Mouse (Mus musculus): ENCODE data around the gene Chchd10. TPM values are rescaled to one million over a fixed set of nuclear protein-coding genes. Genes with fewer than 3 reads are reported as not detected.
A peak's percentile ranks its signal among the peaks of the same experiment; 100 is the strongest.

Gene Chchd10
- total and polyA plus RNA-seq, 2 experiments from 2014 or later: 1,293 to 1,749 TPM

DNA sequence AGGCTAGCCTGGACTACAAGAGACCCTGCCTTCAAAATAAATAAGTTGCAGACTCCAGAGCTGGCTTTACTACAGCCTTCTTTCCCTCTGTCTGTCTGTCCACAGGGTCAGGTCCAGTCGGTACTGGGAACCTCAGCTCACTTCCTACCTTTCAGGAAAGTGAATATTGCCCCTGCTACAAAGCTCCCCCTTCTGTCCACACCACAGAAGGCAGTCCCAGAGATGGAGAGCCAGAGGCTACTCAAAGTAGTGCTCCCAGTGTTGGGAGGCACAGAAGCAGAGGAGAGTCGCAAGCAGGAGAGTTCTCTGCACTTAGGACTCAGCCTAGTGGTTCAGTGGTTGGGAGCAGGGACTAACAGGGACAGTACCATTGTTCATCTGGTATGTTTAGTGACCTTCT is 8.6 kb upstream of the Chchd10 start:
- Histone ChIP-seq H3K4me1 (ENCODE audit: control insufficient read depth, insufficient read depth) (peaks cover 14% of the 10 kb centered on the region), H3K9ac (replicated peaks; ENCODE audit: low read depth, low read length) (no peak overlapping the region), H3K4me3 (ENCODE audit: low read depth, low read length) (no peak overlapping the region), H3K36me3 (replicated peaks; ENCODE audit: control insufficient read depth, insufficient read depth, low read length) (peaks cover 28% of the 10 kb centered on the region), H3K9me3 (replicated peaks; ENCODE audit: control insufficient read depth, low read length) (no peaks in the 10 kb centered on the region), H3K27ac (ENCODE audit: low read depth) (no peak overlapping the region), H3K4me2 (ENCODE audit: low read depth, low read length) (no peak overlapping the region), H3K27me3 (ENCODE audit: control insufficient read depth, insufficient read depth, low read length) (no peaks in the 10 kb centered on the region)
- 64% methylated on average over 2 of the region's 2 CpGs for WGBS
- DNase-seq (ENCODE audit: low spot score): no peak
- ATAC-seq (ENCODE audit: insufficient read depth, low read depth): no peak
- TF ChIP-seq EP300 (IDR thresholded peaks at IDR 0.05; ENCODE audit: low read depth): no peak
- no peak for TF ChIP-seq CTCF (IDR thresholded peaks at IDR 0.05; ENCODE audit: low read depth)

DNA sequence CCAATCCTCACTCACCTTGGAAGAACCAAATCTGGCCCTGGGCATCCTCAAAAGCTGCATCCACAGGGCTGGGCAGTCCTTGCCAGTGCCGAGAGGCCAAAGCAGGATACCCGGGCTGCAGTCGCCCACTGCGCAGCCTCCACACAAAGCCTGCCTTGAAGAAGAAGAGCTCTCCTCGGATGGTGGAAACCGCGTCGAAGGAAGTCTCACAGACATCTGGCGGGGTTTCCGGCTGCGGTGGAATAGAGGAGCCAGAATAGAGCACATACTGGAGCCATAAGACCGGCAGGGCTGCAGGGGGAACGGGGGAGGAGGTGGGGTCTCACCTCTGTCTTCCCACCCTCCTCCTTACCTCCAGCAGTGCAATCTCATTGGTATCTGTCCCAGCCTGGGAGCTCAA is 6.5 kb upstream of the Chchd10 start:
- no peak for DNase-seq (ENCODE audit: low spot score)
- TF ChIP-seq EP300 (IDR thresholded peaks at IDR 0.05; ENCODE audit: low read depth) (no peak), CTCF (IDR thresholded peaks at IDR 0.05; ENCODE audit: low read depth) (no peak)
- H3K27ac ChIP-seq (ENCODE audit: low read depth): no peak overlapping the region
- H3K27me3 ChIP-seq (ENCODE audit: control insufficient read depth, insufficient read depth, low read length): no peaks in the 10 kb centered on the region; the same call in 1 of the 2 replicates
- 68% methylated on average over 13 of the region's 13 CpGs for WGBS
- H3K4me2 ChIP-seq (ENCODE audit: low read depth, low read length): no peak overlapping the region
- peaks cover 28% of the 10 kb centered on the region for H3K36me3 ChIP-seq (replicated peaks; ENCODE audit: control insufficient read depth, insufficient read depth, low read length)
- no peaks in the 10 kb centered on the region for H3K9me3 ChIP-seq (replicated peaks; ENCODE audit: control insufficient read depth, low read length)
- no peak overlapping the region for H3K9ac ChIP-seq (replicated peaks; ENCODE audit: low read depth, low read length)
- H3K4me3 ChIP-seq (ENCODE audit: low read depth, low read length): no peak overlapping the region
- ATAC-seq (ENCODE audit: insufficient read depth, low read depth): no peak
- peaks cover 19% of the 10 kb centered on the region for H3K4me1 ChIP-seq (ENCODE audit: control insufficient read depth, insufficient read depth)

GRCm38 (mm10) chr10:75930304-75930703 is 2.6 kb upstream of the Chchd10 start:
- Histone ChIP-seq H3K27me3 (ENCODE audit: control insufficient read depth, insufficient read depth, low read length) (no peaks in the 10 kb centered on the region; the same call in 1 of the 2 replicates), H3K9me3 (replicated peaks; ENCODE audit: control insufficient read depth, low read length) (no peaks in the 10 kb centered on the region), H3K27ac (ENCODE audit: low read depth) (no peak overlapping the region), H3K36me3 (replicated peaks; ENCODE audit: control insufficient read depth, insufficient read depth, low read length) (peaks cover 25% of the 10 kb centered on the region), H3K4me3 (ENCODE audit: low read depth, low read length) (no peak overlapping the region), H3K4me2 (ENCODE audit: low read depth, low read length) (peak overlapping the region; percentile 8; the same call in 1 of the 2 replicates), H3K9ac (replicated peaks; ENCODE audit: low read depth, low read length) (no peak overlapping the region), H3K4me1 (ENCODE audit: control insufficient read depth, insufficient read depth) (peaks cover 28% of the 10 kb centered on the region)
- ATAC-seq (ENCODE audit: insufficient read depth, low read depth): no peak
- 21% methylated on average over 6 of the region's 6 CpGs for WGBS
- TF ChIP-seq CTCF (IDR thresholded peaks at IDR 0.05; ENCODE audit: low read depth) (no peak), EP300 (IDR thresholded peaks at IDR 0.05; ENCODE audit: low read depth) (no peak)
- peak; percentile 27 for DNase-seq (ENCODE audit: low spot score)

DNA sequence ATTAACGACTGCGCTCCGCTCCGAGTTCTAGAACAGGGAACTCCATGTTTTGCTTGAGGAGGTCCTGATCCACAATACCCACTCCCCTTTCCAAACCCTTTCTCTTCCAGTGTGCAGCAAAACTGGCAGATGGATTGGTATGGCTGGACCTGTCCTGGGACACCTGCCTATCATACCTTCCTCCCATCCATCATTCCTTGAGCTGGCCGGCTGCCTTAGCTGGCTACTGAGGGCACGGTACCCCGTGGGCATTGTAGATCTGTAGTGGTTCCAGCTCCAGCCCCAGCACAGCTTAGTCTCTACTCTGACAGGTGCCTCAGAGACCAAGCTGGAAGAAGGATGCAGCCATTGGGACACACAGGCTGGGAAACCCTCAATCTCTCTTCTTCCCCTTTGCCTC is 1.6 kb upstream of the Chchd10 start:
- DNase-seq (ENCODE audit: low spot score): no peak
- Histone ChIP-seq H3K9me3 (replicated peaks; ENCODE audit: control insufficient read depth, low read length) (no peaks in the 10 kb centered on the region), H3K27me3 (ENCODE audit: control insufficient read depth, insufficient read depth, low read length) (no peaks in the 10 kb centered on the region; the same call in 1 of the 2 replicates), H3K4me3 (ENCODE audit: low read depth, low read length) (peak overlapping the region; percentile 60; the same call in 1 of the 2 replicates), H3K9ac (replicated peaks; ENCODE audit: low read depth, low read length) (no peak overlapping the region), H3K36me3 (replicated peaks; ENCODE audit: control insufficient read depth, insufficient read depth, low read length) (peaks cover 17% of the 10 kb centered on the region; the same call in 1 of the 2 replicates), H3K4me1 (ENCODE audit: control insufficient read depth, insufficient read depth) (peaks cover 28% of the 10 kb centered on the region), H3K27ac (ENCODE audit: low read depth) (no peak overlapping the region), H3K4me2 (ENCODE audit: low read depth, low read length) (peak overlapping the region; percentile 98; the same call in 1 of the 2 replicates)
- 47% methylated on average over 7 of the region's 7 CpGs for WGBS
- TF ChIP-seq CTCF (IDR thresholded peaks at IDR 0.05; ENCODE audit: low read depth): no peak
- no peak for TF ChIP-seq EP300 (IDR thresholded peaks at IDR 0.05; ENCODE audit: low read depth)
- no peak for ATAC-seq (ENCODE audit: insufficient read depth, low read depth)

DNA sequence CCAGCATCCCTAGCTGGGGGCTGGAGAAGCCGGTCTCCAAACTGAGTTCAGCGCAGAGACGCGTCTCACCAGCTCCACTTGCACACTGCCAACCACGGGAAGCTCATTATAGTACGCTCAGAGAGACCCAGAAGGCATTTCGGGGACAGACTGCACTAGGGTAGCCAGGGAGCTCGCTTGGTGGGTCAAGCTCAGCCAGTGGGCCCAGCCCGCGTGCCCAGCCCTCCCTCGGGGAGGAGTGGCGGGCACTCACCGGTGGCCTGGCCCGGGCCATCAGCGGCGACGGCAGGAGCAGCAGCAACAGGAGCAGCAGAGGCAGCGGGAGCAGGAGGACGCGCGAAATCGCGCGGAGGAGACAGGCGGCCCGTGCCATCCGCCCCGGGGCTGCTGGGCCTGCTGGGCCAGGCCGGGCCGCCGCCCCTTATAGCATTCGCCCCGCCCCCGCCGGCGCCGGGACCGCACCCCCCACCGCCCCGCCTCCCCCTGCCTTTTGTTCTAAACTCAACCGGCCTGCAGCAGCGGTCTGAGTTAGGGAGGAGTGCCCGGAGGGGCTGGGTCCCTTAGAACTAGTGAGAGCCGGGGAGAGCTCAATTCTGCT is 750 bp upstream of the Chchd10 start:
- ATAC-seq (ENCODE audit: insufficient read depth, low read depth): peak; percentile 57

More for the DNA sequence above, 750 bp upstream of the Chchd10 start:
- H3K36me3 ChIP-seq (replicated peaks; ENCODE audit: control insufficient read depth, insufficient read depth, low read length): peaks cover 10% of the 10 kb centered on the region; the same call in 1 of the 2 replicates
- H3K4me1 ChIP-seq (ENCODE audit: control insufficient read depth, insufficient read depth): peaks cover 28% of the 10 kb centered on the region
- peak overlapping the region; percentile 77 for H3K9ac ChIP-seq (replicated peaks; ENCODE audit: low read depth, low read length)
- H3K9me3 ChIP-seq (replicated peaks; ENCODE audit: control insufficient read depth, low read length): no peaks in the 10 kb centered on the region
- H3K27ac ChIP-seq (ENCODE audit: low read depth): peak overlapping the region; percentile 76
- DNase-seq (ENCODE audit: low spot score): peak; percentile 48
- under 1% methylated on average over 44 of the region's 44 CpGs for WGBS
- peak overlapping the region; percentile 98 for H3K4me2 ChIP-seq (ENCODE audit: low read depth, low read length)
- no peak for TF ChIP-seq CTCF (IDR thresholded peaks at IDR 0.05; ENCODE audit: low read depth)
- TF ChIP-seq EP300 (IDR thresholded peaks at IDR 0.05; ENCODE audit: low read depth): no peak
- H3K4me3 ChIP-seq (ENCODE audit: low read depth, low read length): peak overlapping the region; percentile 60
- H3K27me3 ChIP-seq (ENCODE audit: control insufficient read depth, insufficient read depth, low read length): no peaks in the 10 kb centered on the region; the same call in 1 of the 2 replicates
